Mouse (Mus musculus) myocyte (in vitro differentiated cells): ENCODE measurements around the gene Jmjd1c. TPM values are rescaled to one million over a fixed set of nuclear protein-coding genes. Genes with fewer than 3 reads are reported as not detected.
A peak's percentile ranks its signal among the peaks of the same experiment; 100 is the strongest.

Experiments used
- H3K27me3 ChIP-seq: one replicate; pipeline ENCODE4 v1.6.1; 2011; ENCODE audit not compliant: control insufficient read depth, insufficient read depth, insufficient read length
- H3K36me3 ChIP-seq: one replicate; pipeline ENCODE4 v1.6.1; 2011; ENCODE audit not compliant: control insufficient read depth, insufficient read depth
- H3K4me2 ChIP-seq: one replicate; pipeline ENCODE4 v1.6.1; 2011; ENCODE audit warnings: low read depth, control low read depth
- H3K4me3 ChIP-seq: one replicate; pipeline ENCODE4 v1.5.1; 2011; ENCODE audit warnings: mild to moderate bottlenecking, control low read depth, moderate library complexity
- H3K79me2 ChIP-seq: one replicate; pipeline ENCODE4 v1.6.1; 2011; ENCODE audit not compliant: control insufficient read depth, insufficient read depth
- H3ac ChIP-seq: one replicate; pipeline ENCODE4 v1.6.1; 2011; ENCODE audit not compliant: control insufficient read depth, insufficient read length
- CEBPB ChIP-seq: IDR thresholded peaks from 2 replicates; pipeline ENCODE4 v1.6.1; 2011; ENCODE audit warnings: mild to moderate bottlenecking, moderate library complexity; ENCODE audit not compliant: poor library complexity, insufficient read depth, severe bottlenecking
- E2F4 ChIP-seq: IDR thresholded peaks from one replicate; pipeline ENCODE4 v1.6.1; 2011; ENCODE audit warnings: mild to moderate bottlenecking, control low read depth, moderate library complexity; ENCODE audit not compliant: insufficient read depth
- MAX ChIP-seq: IDR thresholded peaks from one replicate; pipeline ENCODE4 v1.6.1; 2011; ENCODE audit warnings: low read depth, mild to moderate bottlenecking, control low read depth
- MYOD1 ChIP-seq, 3 experiments: IDR thresholded peaks; one replicate each; pipeline ENCODE4 v1.6.1; 2011; ENCODE audit warnings: control low read depth in 2 of 3, low read depth in 2 of 3, mild to moderate bottlenecking in 2 of 3, moderate library complexity in 1 of 3; ENCODE audit not compliant: insufficient read length in 2 of 3, control insufficient read depth in 1 of 3
- MYOG ChIP-seq, 3 experiments: IDR thresholded peaks; one replicate each; pipeline ENCODE4 v1.6.1; 2011; ENCODE audit warnings: control low read depth in 2 of 3, low read depth in 2 of 3, mild to moderate bottlenecking in 2 of 3; ENCODE audit not compliant: insufficient read length in 2 of 3, control insufficient read depth in 1 of 3, insufficient read depth in 1 of 3
- POLR2A ChIP-seq: IDR thresholded peaks from one replicate; pipeline ENCODE4 v1.6.1; 2011; ENCODE audit warnings: low read depth, mild to moderate bottlenecking, control low read depth, moderate library complexity; ENCODE audit not compliant: insufficient read length
- POLR2AphosphoS2 ChIP-seq: IDR thresholded peaks from one replicate; pipeline ENCODE4 v1.6.1; 2011; ENCODE audit warnings: low read depth, control low read depth; ENCODE audit not compliant: insufficient read length
- REST ChIP-seq: IDR thresholded peaks from one replicate; pipeline ENCODE4 v1.6.1; 2011; ENCODE audit warnings: mild to moderate bottlenecking, control low read depth, moderate library complexity; ENCODE audit not compliant: insufficient read depth, insufficient read length
- SRF ChIP-seq: IDR thresholded peaks from one replicate; pipeline ENCODE4 v1.6.1; 2011; ENCODE audit warnings: low read depth; ENCODE audit not compliant: control insufficient read depth, insufficient read length
- TCF12 ChIP-seq: IDR thresholded peaks from one replicate; pipeline ENCODE4 v1.6.1; 2011; ENCODE audit warnings: mild to moderate bottlenecking, control low read depth; ENCODE audit not compliant: poor library complexity, insufficient read depth, severe bottlenecking
- TCF3 ChIP-seq: IDR thresholded peaks from one replicate; pipeline ENCODE4 v1.6.1; 2011; ENCODE audit warnings: low read depth, control low read depth; ENCODE audit not compliant: insufficient read length
- USF1 ChIP-seq: IDR thresholded peaks from one replicate; pipeline ENCODE4 v1.6.1; 2011; ENCODE audit warnings: low read depth, mild to moderate bottlenecking, control low read depth, moderate library complexity
- polyA plus RNA-seq: library from polyadenylated mRNA; unstranded; fragments of >200 nt; fragmentation: generic; extraction: Trizol; gene quantifications from one replicate; pipeline ENCODE4 v1.2.1, GENCODE M21; 2012; ENCODE audit warnings: missing spikeins

The Jmjd1c gene
- polyA plus RNA-seq, 1 experiment: 5.6 TPM

DNA sequence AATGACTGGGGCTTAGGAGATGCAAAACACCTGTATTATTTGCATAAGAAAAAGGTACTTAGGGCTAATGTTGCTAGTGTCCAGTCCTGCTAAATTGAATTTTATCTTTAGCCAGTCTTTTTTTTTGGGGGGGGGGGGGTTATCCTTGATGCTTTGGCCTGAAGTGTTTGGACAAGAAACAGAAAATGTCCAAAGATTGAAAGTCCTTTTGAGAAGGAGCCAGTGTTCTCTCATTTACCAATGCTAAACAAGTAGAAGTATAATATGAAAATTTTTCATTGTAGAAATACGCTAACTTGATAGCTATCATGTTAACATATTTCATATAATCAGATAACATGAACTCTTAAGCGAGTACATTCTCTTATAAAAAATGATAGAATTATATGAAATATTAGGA is 92.0 kb downstream of the Jmjd1c start:
- peaks cover 14% of the 10 kb centered on the region for H3K36me3 ChIP-seq
- no peak overlapping the region for H3ac ChIP-seq
- peaks cover 82% of the 10 kb centered on the region for H3K79me2 ChIP-seq
- no peak for TF ChIP-seq SRF
- no peak for TF ChIP-seq POLR2A
- TF ChIP-seq TCF3: no peak
- TF ChIP-seq MAX: no peak
- no peak for TF ChIP-seq TCF12
- no peak for TF ChIP-seq CEBPB
- TF ChIP-seq USF1: no peak
- TF ChIP-seq MYOG (IDR thresholded peaks at IDR 0.05; ENCODE audit: control insufficient read depth in 1 of 3, insufficient read depth in 1 of 3, insufficient read length in 2 of 3, low read depth in 2 of 3): no peak
- H3K27me3 ChIP-seq: no peaks in the 10 kb centered on the region
- H3K4me2 ChIP-seq: peak overlapping the region; percentile 95
- peak overlapping the region; percentile 50 for H3K4me3 ChIP-seq

- peaks cover 87% of the 10 kb centered on the region for H3K79me2 ChIP-seq
- H3K4me2 ChIP-seq: peak overlapping the region; percentile 95
- TF ChIP-seq REST: no peak
- TF ChIP-seq CEBPB: no peak
- no peak for TF ChIP-seq POLR2AphosphoS2
- TF ChIP-seq MAX: no peak
- no peak for TF ChIP-seq USF1
- TF ChIP-seq MYOG (IDR thresholded peaks at IDR 0.05; ENCODE audit: control insufficient read depth in 1 of 3, insufficient read depth in 1 of 3, insufficient read length in 2 of 3, low read depth in 2 of 3): no peak
- TF ChIP-seq E2F4: no peak
- no peak for TF ChIP-seq TCF12
- no peak for TF ChIP-seq POLR2A
- TF ChIP-seq TCF3: no peak
- no peak for TF ChIP-seq SRF
- TF ChIP-seq MYOD1 (IDR thresholded peaks at IDR 0.05; ENCODE audit: control insufficient read depth in 1 of 3, insufficient read length in 2 of 3, low read depth in 2 of 3): no peak
- H3K4me3 ChIP-seq: peak overlapping the region; percentile 50
- no peaks in the 10 kb centered on the region for H3K27me3 ChIP-seq
- peaks cover 14% of the 10 kb centered on the region for H3K36me3 ChIP-seq
- H3ac ChIP-seq: no peak overlapping the region
Measured at GRCm38 (mm10) chr10:67189057-67189456, 93.1 kb downstream of the Jmjd1c start.

GRCm38 (mm10) chr10:67190261-67190660 is 94.3 kb downstream of the Jmjd1c start:
- Histone ChIP-seq H3ac (no peak overlapping the region), H3K4me2 (peak overlapping the region; percentile 95), H3K79me2 (peaks cover 93% of the 10 kb centered on the region), H3K4me3 (no peak overlapping the region), H3K27me3 (no peaks in the 10 kb centered on the region), H3K36me3 (peaks cover 14% of the 10 kb centered on the region)
- TF ChIP-seq CEBPB: no peak
- TF ChIP-seq MYOD1 (IDR thresholded peaks at IDR 0.05; ENCODE audit: control insufficient read depth in 1 of 3, insufficient read length in 2 of 3, low read depth in 2 of 3): no peak
- TF ChIP-seq POLR2A: no peak
- no peak for TF ChIP-seq REST
- TF ChIP-seq USF1: no peak
- no peak for TF ChIP-seq MYOG (IDR thresholded peaks at IDR 0.05; ENCODE audit: control insufficient read depth in 1 of 3, insufficient read depth in 1 of 3, insufficient read length in 2 of 3, low read depth in 2 of 3)
- no peak for TF ChIP-seq TCF12
- no peak for TF ChIP-seq POLR2AphosphoS2
- no peak for TF ChIP-seq TCF3
- no peak for TF ChIP-seq SRF

- Histone ChIP-seq H3K79me2 (peaks cover 100% of the 10 kb centered on the region), H3K4me3 (no peak overlapping the region), H3K36me3 (peaks cover 14% of the 10 kb centered on the region), H3K27me3 (no peaks in the 10 kb centered on the region), H3K4me2 (no peak overlapping the region), H3ac (no peak overlapping the region)
- TF ChIP-seq POLR2AphosphoS2 (no peak), E2F4 (no peak), MAX (no peak), USF1 (no peak), SRF (no peak), TCF12 (no peak), POLR2A (no peak), REST (no peak), MYOD1 (IDR thresholded peaks at IDR 0.05; ENCODE audit: control insufficient read depth in 1 of 3, insufficient read length in 2 of 3, low read depth in 2 of 3) (no peak), TCF3 (no peak)
Measured at GRCm38 (mm10) chr10:67192366-67192765, 96.4 kb downstream of the Jmjd1c start.

GRCm38 (mm10) chr10:67193003-67193652 is 97.2 kb downstream of the Jmjd1c start:
- no peak overlapping the region for H3K4me3 ChIP-seq
- H3ac ChIP-seq: no peak overlapping the region
- no peaks in the 10 kb centered on the region for H3K27me3 ChIP-seq
- no peak for TF ChIP-seq E2F4
- TF ChIP-seq MYOD1 (IDR thresholded peaks at IDR 0.05; ENCODE audit: control insufficient read depth in 1 of 3, insufficient read length in 2 of 3, low read depth in 2 of 3): no peak
- TF ChIP-seq SRF: no peak
- no peak for TF ChIP-seq POLR2A
- no peak for TF ChIP-seq TCF12
- TF ChIP-seq TCF3: no peak
- TF ChIP-seq REST: no peak
- no peak for TF ChIP-seq MAX
- no peak for TF ChIP-seq CEBPB
- TF ChIP-seq MYOG (IDR thresholded peaks at IDR 0.05; ENCODE audit: control insufficient read depth in 1 of 3, insufficient read depth in 1 of 3, insufficient read length in 2 of 3, low read depth in 2 of 3): no peak
- H3K79me2 ChIP-seq: peaks cover 100% of the 10 kb centered on the region
- no peak overlapping the region for H3K4me2 ChIP-seq
- H3K36me3 ChIP-seq: peaks cover 14% of the 10 kb centered on the region
